Mouse (Mus musculus) frontal cortex, adult 2 months (tissue): ENCODE measurements around the gene Skp1a. TPM values are rescaled to one million over a fixed set of nuclear protein-coding genes. Genes with fewer than 3 reads are reported as not detected.

Experiments used
- DNase-seq, 2 experiments: peaks; one replicate each; pipeline ENCODE4 v3.0.0; 2022; ENCODE audit warnings: low spot score in 1 of 2; ENCODE audit errors: extremely low spot score in 1 of 2
- polyA plus RNA-seq: library from polyadenylated mRNA; depleted of rRNA; stranded (reverse); fragments of >200 nt; gene quantifications from 2 replicates; pipeline ENCODE4 v1.2.3, GENCODE M21; 2012

Skp1a gene
- polyA plus RNA-seq, 1 experiment, result 372 TPM

GRCm38 (mm10) chr11:52276961-52277391, 45.2 kb downstream of the Skp1a start:
- no peak for DNase-seq

- no peak for DNase-seq
Measured at GRCm38 (mm10) chr11:52277433-52278150, 45.8 kb downstream of the Skp1a start.

- DNase-seq, result no peak
Measured at GRCm38 (mm10) chr11:52278164-52278563, 46.4 kb downstream of the Skp1a start.

GRCm38 (mm10) chr11:52278991-52279390, 47.2 kb downstream of the Skp1a start:
- DNase-seq, result no peak

- no peak for DNase-seq
Measured at GRCm38 (mm10) chr11:52279611-52280145, 47.9 kb downstream of the Skp1a start.

GRCm38 (mm10) chr11:52280566-52281455, 49.0 kb downstream of the Skp1a start:
- no peak for DNase-seq

- DNase-seq, result no peak
Measured at GRCm38 (mm10) chr11:52281568-52282328, 50.0 kb downstream of the Skp1a start.

- DNase-seq, result no peak
Measured at GRCm38 (mm10) chr11:52282420-52282773, 50.6 kb downstream of the Skp1a start.

GRCm38 (mm10) chr11:52282774-52283595, 51.2 kb downstream of the Skp1a start, which contains the start of gene Tcf7:
Gene Tcf7 (minus strand): TSS chr11:52283014.
- no peak for DNase-seq

- no peak for DNase-seq
Measured at GRCm38 (mm10) chr11:52283596-52284571, 52.1 kb downstream of the Skp1a start.

GRCm38 (mm10) chr11:52286301-52286957, 54.6 kb downstream of the Skp1a start:
- DNase-seq, result no peak

- DNase-seq, result no peak
Measured at GRCm38 (mm10) chr11:52286958-52287305, 55.1 kb downstream of the Skp1a start.

GRCm38 (mm10) chr11:52292346-52292745, 60.6 kb downstream of the Skp1a start:
- DNase-seq, result no peak

- DNase-seq, result no peak
Measured at GRCm38 (mm10) chr11:52292894-52293293, 61.1 kb downstream of the Skp1a start.

- no peak for DNase-seq
Measured at GRCm38 (mm10) chr11:52294103-52294502, 62.3 kb downstream of the Skp1a start.
